Mouse (Mus musculus) adipose tissue, adult 10 weeks (tissue): Measurements from ENCODE around the gene Krt14. TPM values are rescaled to one million over a fixed set of nuclear protein-coding genes. Genes with fewer than 3 reads are reported as not detected.

ENCODE experiments used
- polyA plus RNA-seq: library from polyadenylated mRNA; stranded (reverse); fragments of 350-450 nt; fragmentation: Illumina TruSeq; extraction: RNeasy Lipid Tissue Mini Kit (QIAGEN cat#74804); gene quantifications from one replicate; pipeline ENCODE4 v1.2.3, GENCODE M21; 2014; ENCODE audit warnings: low read depth, low replicate concordance

The Krt14 gene
- polyA plus RNA-seq: 34.6 TPM

DNA sequence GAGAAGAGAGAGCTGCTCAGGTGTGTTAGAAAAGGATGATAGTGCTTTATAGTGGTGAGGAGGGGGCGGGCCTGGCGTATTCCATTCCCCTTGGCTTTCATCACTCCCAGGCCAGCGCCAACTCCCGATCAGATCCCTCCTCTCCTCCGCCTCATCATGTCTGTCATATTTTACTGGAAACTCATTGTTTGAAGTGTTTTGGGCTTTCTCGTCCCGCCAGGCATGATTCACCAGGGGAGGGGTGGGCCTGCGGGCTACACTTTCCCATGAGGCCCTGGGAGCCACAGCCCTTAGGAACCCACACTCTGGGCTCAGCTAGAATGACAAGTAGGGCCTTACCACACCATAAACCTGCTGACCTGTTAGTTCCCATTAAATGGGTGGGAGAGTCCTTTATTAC is at the start of gene Krt14:
TSS of gene Krt14 (minus strand) at position 51 of the 400 bp plus-strand sequence.

DNA sequence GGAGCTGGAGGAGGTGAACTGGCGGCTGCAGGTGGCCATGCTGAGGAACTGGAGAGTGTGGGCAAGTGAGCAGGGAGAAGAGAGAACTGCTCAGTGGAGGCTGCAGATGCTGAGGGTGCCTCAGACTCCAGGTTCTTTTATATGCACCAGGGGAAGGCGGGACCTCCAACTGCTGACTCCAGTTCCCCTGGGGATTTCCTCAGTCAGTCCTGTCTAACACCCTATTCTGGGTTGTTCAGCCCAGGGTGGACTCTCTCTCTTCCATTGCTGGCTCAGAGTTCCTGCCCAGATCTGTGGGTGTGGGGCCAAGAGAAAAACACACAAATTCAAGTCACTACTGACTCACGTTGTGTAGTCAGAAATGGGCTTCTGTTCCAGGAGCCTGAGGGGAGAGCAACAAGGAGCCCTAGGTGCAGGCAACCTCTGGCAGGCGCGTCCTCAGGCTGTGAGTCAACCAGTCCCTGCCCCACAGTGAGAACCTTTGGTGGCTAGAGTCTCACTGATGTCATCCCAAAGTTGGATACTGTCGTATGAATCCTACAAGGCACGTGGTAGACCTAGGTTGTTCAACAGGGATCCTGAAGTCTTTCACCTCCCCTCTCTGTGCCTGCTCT is 41.6 kb upstream of the Krt14 start, which contains the start of gene Krt16:
TSS of gene Krt16 (minus strand) at position 51 of the 614 bp plus-strand sequence.

DNA sequence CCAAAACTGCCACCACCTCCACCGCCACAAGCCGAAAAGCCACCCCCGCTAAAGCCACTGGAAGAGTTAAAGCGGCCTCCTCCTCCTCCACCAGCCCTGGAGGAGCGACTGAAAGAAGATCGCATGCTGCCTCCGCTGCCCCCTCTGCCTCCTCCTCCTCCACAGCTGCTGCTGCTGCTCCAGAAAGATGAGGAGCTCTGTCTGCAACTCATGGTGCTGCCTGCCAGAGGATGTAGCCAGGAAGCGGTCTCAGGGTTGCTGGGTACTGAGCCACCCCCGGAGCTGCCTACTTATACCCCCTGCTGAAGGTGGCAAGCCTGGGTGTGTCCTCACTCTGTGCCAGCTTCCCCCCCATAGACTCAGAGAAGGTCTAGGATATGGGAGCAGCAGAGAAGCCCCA is 14.4 kb downstream of the Krt14 start, which contains the start of gene Krt9:
TSS of gene Krt9 (minus strand) at position 255 of the 400 bp plus-strand sequence.

Other genes with a start within 250 kb of the Krt14 start
- gene Krtap29-1, start 228.5 kb downstream of the Krt14 start, polyA plus RNA-seq: not detected
- gene Krtap16-1, start 221.0 kb downstream of the Krt14 start, polyA plus RNA-seq: not detected
- not detected for gene Krtap17-1, start 213.6 kb downstream of the Krt14 start, polyA plus RNA-seq
- gene Krt33a, start 191.3 kb downstream of the Krt14 start, polyA plus RNA-seq: not detected
- not detected for gene Krt33b, start 177.7 kb downstream of the Krt14 start, polyA plus RNA-seq
- gene Krt34, start 166.0 kb downstream of the Krt14 start, polyA plus RNA-seq: not detected
- not detected for gene Krt31, start 157.0 kb downstream of the Krt14 start, polyA plus RNA-seq
- 0.31 TPM for gene Krt32, start 119.3 kb downstream of the Krt14 start, polyA plus RNA-seq
- gene Krt35, start 111.3 kb downstream of the Krt14 start, polyA plus RNA-seq: not detected
- 0.48 TPM for gene Krt36, start 101.9 kb downstream of the Krt14 start, polyA plus RNA-seq
- not detected for gene Krt13, start 86.0 kb downstream of the Krt14 start, polyA plus RNA-seq
- gene Krt15, start 71.6 kb downstream of the Krt14 start, polyA plus RNA-seq: 10.5 TPM
- gene Krt19, start 58.9 kb downstream of the Krt14 start, polyA plus RNA-seq: 152 TPM
- not detected for gene Krt9, start 14.3 kb downstream of the Krt14 start, polyA plus RNA-seq
- gene Krt16, start 41.4 kb upstream of the Krt14 start, polyA plus RNA-seq: not detected
- gene Krt17, start 53.5 kb upstream of the Krt14 start, polyA plus RNA-seq: 2.0 TPM
- not detected for gene Krt42, start 62.3 kb upstream of the Krt14 start, polyA plus RNA-seq
- 496 TPM for gene Eif1, start 112.3 kb upstream of the Krt14 start, polyA plus RNA-seq
- gene Gast, start 126.9 kb upstream of the Krt14 start, polyA plus RNA-seq: not detected
- gene Hap1, start 148.6 kb upstream of the Krt14 start, polyA plus RNA-seq: 33.4 TPM
- 129 TPM for gene Jup, start 190.2 kb upstream of the Krt14 start, polyA plus RNA-seq
- 22.9 TPM for gene P3h4, start 207.3 kb upstream of the Krt14 start, polyA plus RNA-seq
- 17.5 TPM for gene Fkbp10, start 208.1 kb upstream of the Krt14 start, polyA plus RNA-seq
- 33.0 TPM for gene Nt5c3b, start 234.3 kb upstream of the Krt14 start, polyA plus RNA-seq
- 12.0 TPM for gene Klhl10, start 234.4 kb upstream of the Krt14 start, polyA plus RNA-seq